Mouse (Mus musculus) MN1 (cell line): ENCODE data around the gene Cabp4.
A peak's percentile ranks its signal among the peaks of the same experiment; 100 is the strongest.
"Not testable (repeated sequence)": the region's sequence is repeated elsewhere in the genome, so short reads cannot be mapped to it uniquely, and the experiment has no call there.

ENCODE experiments used
- DNase-seq: peaks from one replicate; pipeline ENCODE4 v3.0.0-alpha.2; 2016; ENCODE audit warnings: low spot score

Cabp4 gene

DNA sequence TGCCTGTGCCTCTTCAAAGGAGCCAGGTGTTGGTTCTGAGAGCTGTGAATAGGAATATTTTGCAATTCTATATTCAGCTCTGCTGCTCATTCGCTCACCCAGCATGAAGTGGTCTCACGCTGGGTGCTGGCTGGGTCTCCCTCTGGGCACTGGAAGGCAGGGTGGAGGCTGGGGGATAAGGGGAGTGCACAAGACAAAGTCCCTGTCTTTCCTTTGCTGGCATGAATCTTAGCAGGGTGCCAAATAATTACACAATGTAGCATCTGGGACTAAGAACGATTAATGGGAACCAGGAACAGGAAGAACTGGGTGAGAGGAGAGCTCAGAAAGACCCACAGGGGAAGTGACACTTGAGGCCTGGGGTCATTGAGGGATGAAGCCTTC lies 3.2 kb upstream of the Cabp4 start:
- no peak for DNase-seq

DNA sequence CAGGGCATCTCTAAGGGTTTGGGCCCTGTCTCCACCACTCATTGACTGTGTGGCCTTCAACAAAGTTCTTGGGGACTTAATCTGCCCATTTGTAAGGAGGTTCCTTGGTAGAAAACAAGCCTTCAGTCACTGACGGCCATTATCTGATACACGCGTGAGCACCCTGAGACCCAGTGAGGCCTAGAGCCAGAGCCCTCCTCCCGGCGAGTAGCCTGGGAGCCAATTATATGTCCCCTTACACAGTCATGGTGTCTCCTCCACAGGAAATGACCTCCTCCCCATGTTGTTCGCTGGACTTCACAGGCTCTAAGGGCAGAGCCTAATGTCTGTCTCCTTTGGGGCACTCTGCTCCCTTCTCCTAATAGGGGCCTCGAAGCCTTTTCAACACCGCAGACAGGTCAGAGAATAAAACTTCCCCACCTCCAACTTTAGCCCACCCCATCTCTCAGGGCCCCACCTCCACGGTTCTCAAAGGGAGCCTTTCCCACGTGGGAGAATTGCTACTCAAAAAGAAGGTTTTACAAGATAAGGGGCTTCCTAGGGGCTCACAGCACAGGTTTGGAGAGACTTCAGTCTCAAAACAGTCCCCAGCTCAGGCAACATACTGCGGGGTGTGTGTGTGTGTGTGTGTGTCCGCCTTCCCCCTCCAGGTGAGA lies 2.7 kb upstream of the Cabp4 start:
- DNase-seq, result no peak

DNA sequence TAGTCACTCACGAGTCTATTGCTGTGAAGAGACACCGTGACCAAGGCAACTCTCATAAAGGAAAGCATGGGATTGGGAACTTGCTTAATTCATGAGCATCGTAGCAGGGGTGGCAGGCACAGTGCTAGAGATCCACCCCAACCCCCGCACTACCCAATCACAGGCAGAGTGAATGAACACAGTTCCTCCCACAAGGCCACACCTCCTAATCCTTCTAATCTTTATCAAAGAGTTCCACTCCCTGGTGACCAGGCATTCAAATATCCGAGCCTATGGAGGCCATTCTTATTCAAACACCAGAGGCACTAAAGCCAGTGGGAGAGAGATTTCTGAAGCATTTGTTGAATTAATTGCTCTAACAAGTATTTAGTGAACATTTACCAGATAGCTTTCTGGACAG lies 2.1 kb upstream of the Cabp4 start:
- DNase-seq, result no peak

DNA sequence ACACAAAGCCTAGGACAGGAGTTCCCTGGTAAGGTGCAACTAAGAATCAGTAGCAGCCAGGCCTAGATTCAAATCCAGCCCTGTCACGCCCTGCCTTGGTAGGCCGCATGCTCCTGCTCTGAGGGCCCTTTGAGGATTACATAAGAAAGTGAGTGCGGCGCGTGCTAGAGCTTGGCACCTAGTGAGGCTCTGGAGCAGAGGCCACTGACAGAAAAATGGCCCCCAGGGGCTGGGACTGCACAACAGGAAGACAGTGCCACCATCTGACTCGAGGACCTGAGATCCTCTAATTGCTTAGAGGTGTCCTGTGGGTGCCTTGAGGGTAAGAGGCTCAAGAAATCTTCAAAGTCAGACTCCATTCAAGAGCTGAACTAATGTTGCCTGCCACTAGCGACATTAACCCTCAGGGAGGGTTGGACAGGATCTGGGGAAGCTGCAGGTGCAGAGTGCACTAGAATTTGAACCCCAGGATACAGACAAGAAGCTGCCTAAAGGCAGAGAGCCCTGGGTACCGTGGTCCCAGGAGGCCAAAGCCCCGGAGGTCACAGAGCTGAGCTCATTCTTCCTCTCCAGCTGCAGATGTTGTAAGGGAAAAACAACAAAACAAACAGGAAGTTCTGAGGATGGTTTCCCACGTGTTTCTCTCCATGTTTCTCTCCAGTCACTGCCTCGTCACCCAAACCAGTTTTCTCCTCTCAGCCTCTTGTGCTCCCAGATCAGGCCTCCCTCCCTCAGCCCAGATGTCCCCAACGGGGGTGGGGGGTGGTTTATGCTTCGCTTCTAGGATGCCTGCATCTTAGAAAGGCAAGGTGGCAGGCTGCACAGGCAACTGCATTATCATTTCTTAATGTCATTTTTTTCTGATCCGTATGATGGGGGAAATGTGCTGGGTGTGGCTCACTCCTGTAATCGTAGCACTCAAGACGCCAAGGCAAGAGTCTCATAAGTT lies 991 bp upstream of the Cabp4 start:
- DNase-seq, result no peak

DNA sequence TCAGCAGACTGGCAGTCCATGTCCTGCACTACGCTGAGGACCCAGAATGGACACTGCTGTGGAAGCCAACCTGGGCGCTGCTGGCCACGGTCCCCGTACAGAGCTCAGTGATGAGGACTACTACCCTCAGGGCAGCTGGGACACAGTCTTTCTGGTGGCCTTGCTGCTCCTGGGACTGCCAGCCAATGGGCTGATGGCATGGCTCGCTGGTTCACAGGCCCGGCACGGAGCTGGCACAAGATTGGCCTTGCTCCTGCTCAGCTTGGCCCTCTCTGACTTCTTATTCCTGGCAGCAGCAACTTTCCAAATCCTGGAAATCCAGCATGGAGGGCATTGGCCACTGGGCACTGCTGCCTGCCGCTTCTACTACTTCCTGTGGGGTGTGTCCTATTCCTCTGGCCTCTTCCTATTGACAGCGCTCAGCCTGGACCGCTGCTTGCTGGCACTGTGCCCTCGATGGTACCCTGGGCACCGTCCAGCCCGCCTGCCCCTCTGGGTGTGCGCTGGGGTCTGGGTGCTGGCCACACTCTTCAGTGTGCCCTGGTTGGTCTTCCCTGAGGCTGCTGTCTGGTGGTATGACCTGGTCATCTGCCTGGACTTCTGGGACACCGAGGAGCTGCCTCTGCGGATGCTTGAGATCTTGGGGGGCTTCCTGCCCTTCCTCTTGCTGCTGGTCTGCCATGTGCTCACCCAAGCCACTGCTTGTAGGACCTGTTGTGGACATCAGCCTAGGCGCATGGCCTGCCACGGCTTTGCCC lies 1.2 kb downstream of the Cabp4 start:
- no peak for DNase-seq

DNA sequence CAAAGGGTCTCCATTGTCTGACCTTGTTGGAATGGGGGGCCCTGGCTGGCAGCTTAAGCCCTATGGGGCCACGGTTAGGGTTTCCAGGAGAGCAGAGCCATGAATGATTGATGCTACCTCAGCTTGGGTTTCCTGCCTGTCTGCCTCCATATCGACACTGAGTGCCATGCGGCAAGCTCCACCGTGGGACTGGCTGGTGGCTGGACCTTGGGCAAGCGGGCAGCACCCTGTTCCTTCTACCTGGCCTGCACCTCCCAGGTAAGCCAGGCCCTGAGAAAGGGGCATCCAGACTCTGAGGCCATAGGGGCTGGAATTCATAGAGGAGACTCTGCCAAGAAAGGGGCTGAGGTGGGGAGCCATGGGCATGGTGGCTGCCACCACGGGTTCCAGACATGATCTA lies 3.7 kb downstream of the Cabp4 start:
- DNase-seq, result no peak

DNA sequence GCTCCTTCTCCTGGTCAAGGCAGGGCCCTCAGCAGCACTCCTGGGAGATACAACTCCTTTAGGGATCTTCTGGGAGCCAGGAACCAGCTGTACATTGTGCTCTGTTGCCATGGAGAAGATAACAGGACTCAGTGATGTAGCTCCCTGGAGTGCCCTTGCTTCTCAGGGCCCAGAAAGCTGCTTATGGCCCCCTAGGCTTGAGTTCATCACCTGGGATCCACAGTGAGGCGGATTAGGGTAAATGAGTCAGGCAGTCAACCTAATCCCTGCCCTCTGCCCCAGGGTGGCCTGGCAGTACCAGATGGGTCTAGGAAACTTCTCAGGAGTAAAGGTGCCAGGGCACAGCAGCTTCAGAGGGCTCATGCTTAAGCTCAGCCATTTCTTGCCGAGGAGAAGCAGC lies 4.4 kb downstream of the Cabp4 start, which contains the start of gene Gpr152:
TSS of gene Gpr152 (plus strand) at position 342 of the 400 bp plus-strand sequence.
- no peak for DNase-seq

DNA sequence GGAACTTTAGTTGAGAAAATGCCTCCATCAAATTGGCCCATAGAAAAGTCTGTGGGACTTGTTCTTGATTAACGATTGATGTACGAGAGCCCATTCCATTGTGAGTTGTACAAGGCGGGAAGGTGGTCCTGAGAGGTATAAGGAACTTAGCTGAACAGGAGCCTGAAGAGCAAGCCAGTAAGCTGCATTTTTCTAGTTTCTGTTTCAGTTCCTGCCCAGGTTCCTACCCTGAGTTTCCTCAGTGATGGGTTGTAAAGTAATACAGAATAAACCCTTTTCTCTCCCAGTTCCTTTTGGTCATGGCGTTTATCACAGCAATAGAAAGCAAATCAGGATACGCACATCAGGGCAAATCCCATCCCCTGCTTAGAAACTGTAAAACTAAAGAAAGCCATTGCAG lies 5.9 kb downstream of the Cabp4 start:
- DNase-seq, result no peak

DNA sequence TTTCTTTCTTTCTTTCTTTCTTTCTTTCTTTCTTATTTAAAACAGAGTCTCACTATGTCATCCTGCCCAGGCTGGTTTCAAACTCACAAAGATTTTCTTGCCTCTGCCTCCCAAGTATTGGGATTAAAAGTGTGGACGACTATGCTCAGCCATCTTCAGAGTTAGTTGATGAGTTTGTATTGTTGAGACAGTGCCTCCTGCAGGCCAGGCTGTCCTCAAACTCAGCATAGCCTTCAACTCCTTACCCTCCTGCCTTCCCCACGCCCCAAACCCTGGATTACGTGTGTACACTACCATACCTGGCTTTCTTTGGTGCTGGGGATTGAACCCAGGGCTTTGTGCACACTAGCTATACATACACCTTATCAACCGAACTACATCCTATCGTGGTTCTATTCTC lies 7.4 kb downstream of the Cabp4 start:
- no peak for DNase-seq

DNA sequence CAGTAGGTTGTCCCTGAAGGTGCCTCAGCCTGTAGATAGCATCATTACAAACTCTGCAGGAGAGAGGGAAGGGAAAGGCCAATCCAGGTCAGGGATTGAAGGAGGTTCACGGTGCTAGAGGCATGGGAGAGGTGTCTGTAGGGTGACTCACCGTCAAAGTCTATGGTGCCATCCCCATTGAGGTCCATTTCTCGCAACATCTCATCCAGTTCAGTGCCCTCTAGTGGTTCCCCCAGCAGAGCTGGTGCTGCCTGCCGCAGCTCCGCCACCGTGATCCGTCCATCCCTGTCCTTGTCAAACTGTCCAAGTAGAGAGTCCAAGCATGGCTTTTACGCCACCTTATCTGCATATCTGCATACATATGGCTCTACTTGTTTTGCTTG lies 7.9 kb downstream of the Cabp4 start:
- DNase-seq, result not testable (repeated sequence)

DNA sequence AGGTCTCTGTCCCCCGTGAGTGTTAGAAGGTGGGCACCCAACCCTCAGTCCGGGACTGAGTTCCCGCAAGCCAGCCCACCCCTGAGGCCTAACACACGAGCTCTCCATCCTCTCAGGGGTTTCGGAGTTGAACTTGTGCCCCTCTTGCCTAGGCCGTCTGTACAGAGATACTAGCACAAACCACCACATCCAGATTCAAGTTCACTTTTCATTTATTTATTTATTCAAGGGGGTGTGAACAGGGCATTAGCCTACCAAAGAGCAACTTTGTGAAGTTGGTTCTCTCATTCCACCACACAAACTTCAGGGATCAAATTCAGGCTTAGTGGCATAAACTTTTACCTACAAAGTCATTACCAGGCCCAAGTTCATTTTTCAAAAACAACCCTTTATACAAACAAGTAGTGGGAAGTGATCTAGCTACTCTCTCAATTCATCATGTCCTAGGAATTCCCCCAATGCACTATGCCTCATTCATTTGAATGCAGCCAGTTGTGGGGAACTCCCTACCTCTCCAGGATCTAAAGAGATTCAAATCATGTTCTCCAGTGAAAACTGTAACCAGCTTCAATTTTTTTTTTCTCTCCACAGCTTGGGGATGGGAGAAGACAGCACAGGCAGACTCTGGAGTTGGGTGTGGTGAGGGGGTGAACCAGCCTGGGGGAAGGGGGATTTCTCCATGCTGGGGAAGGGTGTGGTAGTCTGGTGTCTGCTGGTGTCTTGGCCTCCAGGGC lies 8.4 kb downstream of the Cabp4 start:
- DNase-seq, result not testable (repeated sequence)

DNA sequence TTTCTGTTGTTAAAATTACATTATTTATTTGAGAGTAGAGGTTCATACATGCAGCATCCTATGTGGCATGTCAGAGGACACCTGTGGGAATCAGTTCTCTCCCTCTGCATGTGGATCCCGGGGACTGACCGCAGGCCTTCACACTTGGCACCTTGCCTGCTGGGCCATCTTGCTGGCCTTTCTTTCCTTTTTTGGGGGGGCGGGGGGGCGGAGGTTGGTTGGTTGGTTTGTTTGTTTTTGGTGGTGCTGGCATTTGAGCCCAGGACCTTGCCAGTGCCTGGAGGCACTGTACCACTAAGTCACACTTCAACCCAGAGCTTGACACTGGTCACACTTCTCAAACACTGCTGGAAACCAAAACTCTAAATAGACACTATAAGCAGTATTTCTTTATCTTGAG lies 9.5 kb downstream of the Cabp4 start:
- DNase-seq, result no peak

DNA sequence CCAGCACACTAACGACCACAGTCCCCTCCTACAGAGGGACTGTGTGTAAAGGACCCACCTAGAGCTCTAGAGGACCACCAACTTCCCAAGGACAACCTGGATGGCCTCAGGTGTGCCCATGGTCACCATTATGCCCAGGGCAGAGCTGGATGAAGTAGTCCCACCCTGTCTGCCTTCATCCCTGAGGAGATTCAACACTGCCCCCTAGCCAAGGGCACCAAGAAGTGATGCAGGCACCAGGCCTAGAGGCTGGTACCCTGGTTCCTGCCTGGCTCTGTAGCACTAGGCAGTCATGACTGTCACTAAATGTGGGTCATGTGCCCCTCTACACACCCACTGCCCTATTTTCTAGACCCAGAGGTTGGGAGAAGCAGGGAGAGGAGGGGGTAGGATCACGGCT lies 12.1 kb downstream of the Cabp4 start:
- DNase-seq, result no peak

DNA sequence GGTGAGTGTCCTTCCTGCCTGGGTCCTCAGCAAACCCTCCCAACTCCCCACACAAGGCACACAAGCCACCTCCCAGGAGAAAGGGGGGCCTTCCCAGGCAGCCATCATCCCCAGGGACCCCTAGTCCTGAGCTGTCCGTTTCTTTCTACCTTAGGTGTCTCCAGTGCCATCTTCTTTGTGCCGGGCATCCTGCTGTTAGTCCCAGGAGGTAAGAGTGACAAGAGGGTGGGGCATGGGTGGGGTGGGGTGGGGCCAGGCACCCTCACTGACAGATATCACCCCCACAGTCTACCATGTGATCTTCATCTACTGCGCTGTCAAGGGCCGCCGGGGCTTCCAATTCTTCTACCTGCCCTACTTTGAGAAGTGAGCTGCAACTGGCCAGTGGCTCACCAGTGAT lies 12.8 kb downstream of the Cabp4 start:
- no peak for DNase-seq

DNA sequence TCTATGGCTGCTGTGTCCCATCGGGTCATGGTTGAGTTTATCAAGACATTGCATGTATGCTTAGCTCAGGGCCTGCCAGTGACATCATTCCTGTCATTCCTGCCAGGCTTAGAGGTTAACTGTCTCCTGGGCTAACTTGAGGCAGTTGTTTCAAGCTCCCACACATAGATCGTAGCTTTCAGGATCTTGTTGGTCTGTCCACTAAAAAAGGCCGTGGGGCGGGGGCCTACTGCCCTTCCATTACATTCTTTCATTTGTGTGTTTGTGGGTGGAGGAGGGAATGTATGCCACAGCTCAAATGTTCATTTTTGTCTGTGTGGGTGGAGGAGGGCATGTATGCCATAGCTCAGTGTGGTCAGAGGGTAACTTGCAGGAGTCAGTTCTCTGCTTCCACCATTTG lies 13.7 kb downstream of the Cabp4 start:
- no peak for DNase-seq

DNA sequence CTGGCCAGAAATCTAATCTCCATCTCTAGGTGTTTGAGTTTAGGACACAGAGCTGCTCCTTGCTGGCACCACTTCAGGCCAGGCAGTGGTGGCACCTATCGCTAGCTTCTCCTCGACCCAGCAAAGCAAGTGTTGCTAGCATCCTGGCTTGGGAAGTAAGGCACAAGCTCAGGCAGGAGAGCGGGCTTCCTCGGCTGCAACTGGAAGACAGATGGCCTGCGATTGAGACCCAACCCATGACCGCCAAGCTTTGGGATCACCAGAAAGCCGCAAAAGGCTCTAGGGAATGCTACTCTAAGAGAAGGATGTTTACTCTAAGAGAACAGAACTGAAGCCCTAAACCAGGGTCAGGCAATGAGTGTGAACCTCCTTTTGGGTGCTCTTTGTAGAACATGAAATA lies 14.4 kb downstream of the Cabp4 start:
- DNase-seq, result no peak

DNA sequence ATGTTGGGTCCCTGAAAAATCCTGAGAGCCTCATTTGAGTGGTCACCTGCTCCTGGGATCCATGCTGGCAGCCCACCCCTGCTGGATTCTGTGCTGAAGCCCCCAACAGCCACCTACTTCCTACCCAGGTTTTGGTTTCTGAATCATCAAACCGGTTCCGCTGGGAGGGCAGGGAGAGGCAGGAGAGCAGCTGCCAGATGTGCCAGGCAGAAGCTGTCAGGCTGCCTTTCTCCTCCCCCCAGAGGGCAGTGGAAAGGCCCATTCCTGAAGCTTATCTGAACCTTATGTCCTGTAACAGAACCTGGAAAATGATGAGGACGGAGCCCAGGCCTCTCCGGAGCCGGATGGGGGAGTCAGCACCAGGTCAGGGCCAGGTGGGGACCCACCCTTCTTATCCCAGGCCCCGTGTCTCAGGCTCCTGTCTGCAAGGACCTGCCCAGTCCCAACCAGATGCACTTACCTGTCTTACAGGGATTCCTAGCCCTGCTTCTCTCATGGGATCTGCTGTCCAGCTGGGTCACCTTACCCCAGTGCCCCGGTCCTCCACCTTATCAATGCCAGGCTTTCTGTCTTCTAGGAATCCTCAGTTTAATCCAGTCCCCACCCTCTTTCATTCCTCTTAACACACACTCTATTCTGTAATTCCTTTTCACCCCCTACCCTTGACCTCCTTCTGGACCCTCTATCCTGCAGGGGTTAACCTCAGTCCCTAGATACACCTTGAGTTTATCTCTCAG lies 16.9 kb downstream of the Cabp4 start:
- peak; percentile 56 for DNase-seq

DNA sequence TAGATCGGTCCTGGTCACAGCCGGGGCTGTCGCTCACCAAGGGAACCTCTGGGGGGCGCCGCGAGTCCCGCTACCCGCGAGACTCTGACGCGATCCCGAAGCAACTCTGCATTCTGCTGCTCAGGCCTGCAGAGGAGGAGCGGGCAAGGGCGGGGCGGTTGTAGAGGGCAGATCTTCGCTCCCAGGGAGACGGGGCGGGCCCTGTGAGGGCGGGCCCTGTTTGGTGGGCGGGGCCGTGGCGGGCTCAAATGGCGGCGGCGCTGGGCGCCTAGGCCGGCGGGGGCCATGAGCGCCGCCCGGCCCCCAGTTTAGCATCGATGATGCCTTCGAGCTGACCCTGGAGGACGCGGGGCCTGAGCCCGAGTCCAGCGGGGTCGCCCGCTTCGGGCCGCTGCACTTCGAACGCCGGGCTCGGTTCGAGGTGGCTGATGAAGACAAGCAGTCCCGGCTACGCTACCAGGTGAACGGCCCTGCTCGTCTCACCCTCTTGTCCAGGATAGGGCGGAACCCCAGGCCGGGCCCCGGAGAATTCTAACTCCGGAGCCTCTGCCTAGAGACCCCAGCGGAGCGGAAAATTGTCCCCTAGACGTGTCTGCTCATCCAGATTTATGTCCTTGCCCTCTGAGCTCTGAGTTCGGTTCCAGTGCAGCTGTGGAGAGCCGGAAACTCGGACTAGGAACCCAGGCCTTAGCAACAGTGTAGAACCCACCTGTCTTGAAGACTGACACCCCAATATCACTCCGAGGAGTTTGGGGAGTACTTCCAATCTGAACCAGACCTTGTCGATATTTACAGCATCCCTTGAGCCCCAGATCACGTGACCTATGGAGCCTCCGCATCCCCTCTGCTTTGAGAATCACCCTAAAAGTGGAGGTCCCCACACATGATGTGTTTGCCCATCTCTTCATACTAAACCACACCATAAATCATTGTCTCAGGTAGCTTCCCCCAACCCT lies 17.8 kb downstream of the Cabp4 start, which contains the start of gene Aip:
TSS of gene Aip (minus strand) at position 118 of the 956 bp plus-strand sequence.
- DNase-seq, result peak; percentile 95

DNA sequence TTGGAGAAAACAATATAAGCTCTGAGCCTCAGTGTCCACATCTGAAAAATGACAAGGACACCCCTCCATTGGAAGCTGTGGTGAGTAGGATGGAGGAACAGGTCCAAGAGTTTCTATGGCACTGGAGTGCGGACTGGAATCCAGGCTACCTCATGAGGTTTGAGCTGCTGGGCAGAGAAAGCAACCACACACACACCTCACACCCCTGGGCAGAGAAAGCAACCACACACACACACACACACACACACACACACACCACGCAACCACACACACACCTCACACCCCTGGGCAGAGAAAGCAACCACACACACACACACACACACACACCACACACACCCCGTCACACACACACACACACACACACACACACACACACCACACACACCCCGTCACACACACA lies 18.6 kb downstream of the Cabp4 start:
- not testable (repeated sequence) for DNase-seq

DNA sequence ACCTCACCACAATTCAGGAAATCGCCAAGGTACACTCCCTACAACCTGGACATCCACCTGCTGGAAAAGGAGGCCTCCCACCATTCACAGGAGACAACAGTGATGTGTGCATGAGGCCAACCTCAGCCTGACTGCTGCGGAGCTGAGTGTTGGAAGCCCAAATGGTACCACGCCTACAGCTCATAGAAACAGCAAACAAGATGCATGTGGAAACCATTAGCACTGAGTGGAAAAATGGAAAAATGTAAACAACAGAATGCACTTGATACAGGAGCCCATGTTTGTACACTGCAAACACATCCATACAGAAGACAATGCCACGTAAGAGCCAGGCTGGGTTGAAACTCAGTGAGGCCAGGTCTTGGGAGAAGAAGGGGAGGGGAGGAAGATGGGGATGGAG lies 19.4 kb downstream of the Cabp4 start:
- DNase-seq, result no peak
